7 mouse cellular contexts compared by ENCODE assay signal in genomic region chr4:155838187-155839153, GRCm38 (mm10). TPM values are rescaled to one million over a fixed set of nuclear protein-coding genes. Genes with fewer than 3 reads are reported as not detected.
DNase-seq lines count a peak whose midpoint lies in the region; ATAC-seq and TF ChIP-seq lines count a peak whose summit lies in the region.

No protein-coding gene starts in this region.

- no peak for TF ChIP-seq EP300 in stomach, postnatal 0 days (optimal IDR thresholded peaks at IDR 0.05)

- H3K4me1 ChIP-seq in neural tube, embryonic 12.5 days: peaks cover 25% of the 10 kb centered on the region
- peaks cover 16% of the 10 kb centered on the region; the same call in 1 of the 2 replicates for H3K4me1 ChIP-seq in kidney, postnatal 0 days (replicated peaks; ENCODE audit: insufficient read depth, low read length)
- 0 out of 2 replicates have a peak, but pooled peaks cover 3% of the 10 kb centered on the region for H3K4me1 ChIP-seq in stomach, postnatal 0 days (replicated peaks; ENCODE audit: control insufficient read depth, insufficient read depth)

- no peaks in the 10 kb centered on the region for H3K9me3 ChIP-seq in neural tube, embryonic 12.5 days
- no peaks in the 10 kb centered on the region for H3K9me3 ChIP-seq in kidney, postnatal 0 days (replicated peaks; ENCODE audit: low read length)
- no peaks in the 10 kb centered on the region for H3K9me3 ChIP-seq in stomach, postnatal 0 days (ENCODE audit: control insufficient read depth, low read length)

- H3K4me3 ChIP-seq in neural tube, embryonic 12.5 days: no peak overlapping the region
- H3K4me3 ChIP-seq in kidney, postnatal 0 days (replicated peaks; ENCODE audit: low read depth, low read length): no peak overlapping the region
- no peak overlapping the region; the same call in 1 of the 2 replicates for H3K4me3 ChIP-seq in stomach, postnatal 0 days (ENCODE audit: low read depth, low read length)

- no peak for DNase-seq in neural tube, embryonic 10.5 days (ENCODE audit: extremely low spot score, low spot score)
- peak; percentile 74 for DNase-seq in gastrocnemius, postnatal 25 days
- peak; percentile 71 for DNase-seq in kidney, postnatal 0 days (ENCODE audit: low spot score)
- no peak for DNase-seq in stomach, postnatal 0 days (ENCODE audit: low spot score)
- no peak for DNase-seq in ovary, postnatal 10 days (ENCODE audit: low spot score)
- DNase-seq in layer of hippocampus, postnatal 10 days (ENCODE audit: low spot score in 2 of 2): no peak

- no peak overlapping the region for H3K27ac ChIP-seq in neural tube, embryonic 12.5 days
- peak overlapping the region; percentile 91 for H3K27ac ChIP-seq in kidney, postnatal 0 days
- H3K27ac ChIP-seq in stomach, postnatal 0 days (replicated peaks): peak overlapping the region; percentile 97

- H3K4me2 ChIP-seq in neural tube, embryonic 12.5 days (replicated peaks): peak overlapping the region; percentile 63; the same call in 1 of the 2 replicates
- H3K4me2 ChIP-seq in kidney, postnatal 0 days (ENCODE audit: low read length): peak overlapping the region; percentile 73; the same call in 1 of the 2 replicates
- peak overlapping the region; percentile 97 for H3K4me2 ChIP-seq in stomach, postnatal 0 days (replicated peaks; ENCODE audit: low read depth)

- no peak for ATAC-seq in neural tube, embryonic 12.5 days (ENCODE audit: low FRiP score, low read depth)
- ATAC-seq in kidney, postnatal 0 days (replicated peaks; ENCODE audit: low FRiP score, low read depth): no peak
- peak; percentile 6; the same call in 1 of the 2 replicates for ATAC-seq in stomach, postnatal 0 days (ENCODE audit: low FRiP score, low TSS enrichment)

- WGBS in neural tube, embryonic 12.5 days: 65% methylated on average over 8 of the region's 8 CpGs
- 49% methylated on average over 8 of the region's 8 CpGs for WGBS in kidney, postnatal 0 days
- 32% methylated on average over 8 of the region's 8 CpGs for WGBS in stomach, postnatal 0 days

- H3K9ac ChIP-seq in neural tube, embryonic 12.5 days: no peak overlapping the region
- H3K9ac ChIP-seq in kidney, postnatal 0 days (ENCODE audit: low read depth, low read length): no peak overlapping the region
- H3K9ac ChIP-seq in stomach, postnatal 0 days (ENCODE audit: low read length): 0 out of 2 replicates have a peak overlapping the region, but pooled peaks have one; percentile 31

- no peak for TF ChIP-seq CTCF in kidney, postnatal 0 days (IDR thresholded peaks at IDR 0.05; ENCODE audit: low read depth)
- no peak for TF ChIP-seq CTCF in stomach, postnatal 0 days (IDR thresholded peaks at IDR 0.05; ENCODE audit: low read depth)

- 0 out of 2 replicates have a peak, but pooled peaks cover 2% of the 10 kb centered on the region for H3K36me3 ChIP-seq in neural tube, embryonic 12.5 days
- peaks cover 10% of the 10 kb centered on the region for H3K36me3 ChIP-seq in kidney, postnatal 0 days (ENCODE audit: insufficient read depth, low read length)
- H3K36me3 ChIP-seq in stomach, postnatal 0 days (ENCODE audit: control insufficient read depth, insufficient read depth, low read length): peaks cover 4% of the 10 kb centered on the region; the same call in 1 of the 2 replicates

- H3K27me3 ChIP-seq in neural tube, embryonic 12.5 days (replicated peaks): peaks cover 13% of the 10 kb centered on the region
- no peaks in the 10 kb centered on the region for H3K27me3 ChIP-seq in kidney, postnatal 0 days (ENCODE audit: insufficient read depth, low read length)
- H3K27me3 ChIP-seq in stomach, postnatal 0 days (ENCODE audit: control insufficient read depth, insufficient read depth, low read length): no peaks in the 10 kb centered on the region

RNA-seq across cellular contexts. Expression of gene Mxra8, which starts 1.0 kb away (rescaled TPM):
- 26.7 and 27.1 TPM in 2 replicates for polyA plus RNA-seq in neural tube, embryonic 12.5 days (2016; fragmentation: Nextera tagmentation; extraction: Ambion mirVana)
- 10 to 100 TPM; 37.5 to 37.6 TPM for total RNA-seq in gastrocnemius, postnatal 25 days (2021)
- polyA plus RNA-seq in kidney, postnatal 0 days (2015; fragmentation: Nextera tagmentation; extraction: Ambion mirVana): 100 and 111 TPM in 2 replicates
- 79.4 and 88.4 TPM in 2 replicates for polyA plus RNA-seq in stomach, postnatal 0 days (2015; fragmentation: Nextera tagmentation; extraction: Ambion mirVana)
- total RNA-seq in layer of hippocampus, postnatal 10 days (2021): 10 to 100 TPM; 14.1 to 16.0 TPM

RNA-seq across cellular contexts. Expression of gene Aurkaip1, which starts 7.4 kb away (rescaled TPM):
- polyA plus RNA-seq in neural tube, embryonic 12.5 days (2016; fragmentation: Nextera tagmentation; extraction: Ambion mirVana): 142 and 144 TPM in 2 replicates
- 10 to 100 TPM; 68.4 to 70.9 TPM for total RNA-seq in gastrocnemius, postnatal 25 days (2021)
- polyA plus RNA-seq in kidney, postnatal 0 days (2015; fragmentation: Nextera tagmentation; extraction: Ambion mirVana): 169 and 171 TPM in 2 replicates
- 129 and 133 TPM in 2 replicates for polyA plus RNA-seq in stomach, postnatal 0 days (2015; fragmentation: Nextera tagmentation; extraction: Ambion mirVana)
- 10 to 100 TPM; 66.7 to 77.0 TPM for total RNA-seq in layer of hippocampus, postnatal 10 days (2021)

RNA-seq across cellular contexts. Expression of gene Dvl1, which starts 8.7 kb away (rescaled TPM):
- polyA plus RNA-seq in neural tube, embryonic 12.5 days (2016; fragmentation: Nextera tagmentation; extraction: Ambion mirVana): 26.2 and 32.1 TPM in 2 replicates
- total RNA-seq in gastrocnemius, postnatal 25 days (2021): 100 to 1,000 TPM in 1 of 2 experiments, 10 to 100 TPM in 1; 100.0 to 103 TPM
- 9.9 and 16.6 TPM in 2 replicates for polyA plus RNA-seq in kidney, postnatal 0 days (2015; fragmentation: Nextera tagmentation; extraction: Ambion mirVana)
- 8.1 and 10.4 TPM in 2 replicates for polyA plus RNA-seq in stomach, postnatal 0 days (2015; fragmentation: Nextera tagmentation; extraction: Ambion mirVana)
- 10 to 100 TPM; 69.5 to 82.8 TPM for total RNA-seq in layer of hippocampus, postnatal 10 days (2021)

RNA-seq across cellular contexts. Expression of gene Tas1r3, which starts 24.7 kb away (rescaled TPM):
- polyA plus RNA-seq in neural tube, embryonic 12.5 days (2016; fragmentation: Nextera tagmentation; extraction: Ambion mirVana): 0.28 and 0.56 TPM in 2 replicates
- under 1 TPM in 1 of 2 experiments, not detected in 1; 0.11 TPM for total RNA-seq in gastrocnemius, postnatal 25 days (2021)
- polyA plus RNA-seq in kidney, postnatal 0 days (2015; fragmentation: Nextera tagmentation; extraction: Ambion mirVana): 0.18 TPM in 2 replicates
- polyA plus RNA-seq in stomach, postnatal 0 days (2015; fragmentation: Nextera tagmentation; extraction: Ambion mirVana): 0.11 and 0.28 TPM in 2 replicates
- total RNA-seq in layer of hippocampus, postnatal 10 days (2021): under 1 TPM; 0.27 to 0.30 TPM

RNA-seq across cellular contexts. Expression of gene Ccnl2, which starts 26.2 kb away (rescaled TPM):
- 203 and 204 TPM in 2 replicates for polyA plus RNA-seq in neural tube, embryonic 12.5 days (2016; fragmentation: Nextera tagmentation; extraction: Ambion mirVana)
- 10 to 100 TPM; 20.4 to 26.6 TPM for total RNA-seq in gastrocnemius, postnatal 25 days (2021)
- 103 and 109 TPM in 2 replicates for polyA plus RNA-seq in kidney, postnatal 0 days (2015; fragmentation: Nextera tagmentation; extraction: Ambion mirVana)
- 72.2 and 83.2 TPM in 2 replicates for polyA plus RNA-seq in stomach, postnatal 0 days (2015; fragmentation: Nextera tagmentation; extraction: Ambion mirVana)
- total RNA-seq in layer of hippocampus, postnatal 10 days (2021): 10 to 100 TPM; 75.5 to 83.2 TPM

Comparison
In these comparisons a context has a peak if more than half of its experiments do, and no peak if none do; other contexts are left out.
1. DNase-seq: peak in gastrocnemius, postnatal 25 days (single experiment) and kidney, postnatal 0 days (single experiment); none in neural tube, embryonic 10.5 days (single experiment), stomach, postnatal 0 days (single experiment), ovary, postnatal 10 days (single experiment) and layer of hippocampus, postnatal 10 days (0 of 2).
2. Peak in every context shown above with its lines, with median percentiles within 50 percentile points of each other: H3K4me2 ChIP-seq.